Comparison of ENCODE assay signal across 8 mouse cellular contexts in genomic region chr15:86134941-86135783, GRCm38 (mm10). TPM values are rescaled to one million over a fixed set of nuclear protein-coding genes. Genes with fewer than 3 reads are reported as not detected.
DNase-seq lines count a peak whose midpoint lies in the region; ATAC-seq lines count a peak whose summit lies in the region.

No protein-coding gene starts in this region.

- no peak overlapping the region for H3K4me3 ChIP-seq in hindbrain, embryonic 16.5 days (ENCODE audit: low read length)

- 39% methylated on average over 18 of the region's 18 CpGs for WGBS in hindbrain, embryonic 16.5 days

- peak; percentile 66 for ATAC-seq in hindbrain, embryonic 16.5 days
- ATAC-seq in megakaryocyte, adult 5-6 weeks (ENCODE audit: poor library complexity, severe bottlenecking): peak; percentile 75

- no peaks in the 10 kb centered on the region for H3K27me3 ChIP-seq in hindbrain, embryonic 16.5 days (replicated peaks; ENCODE audit: control insufficient read depth, insufficient read depth, low read length)

- no peak overlapping the region for H3K4me2 ChIP-seq in hindbrain, embryonic 16.5 days (ENCODE audit: low read length)

- H3K27ac ChIP-seq in hindbrain, embryonic 16.5 days (ENCODE audit: low read depth, low read length): peak overlapping the region; percentile 67

- peaks cover 7% of the 10 kb centered on the region for H3K4me1 ChIP-seq in hindbrain, embryonic 16.5 days (ENCODE audit: control insufficient read depth, insufficient read depth, low read depth, low read length)

- no peak overlapping the region for H3K9ac ChIP-seq in hindbrain, embryonic 16.5 days (ENCODE audit: low read depth, low read length)

- peak; percentile 94 for DNase-seq in NIH3T3 (ENCODE audit: low read depth)
- peak; percentile 87 for DNase-seq in cerebellum, adult 8-10 months
- DNase-seq in frontal cortex, adult 2 months (ENCODE audit: extremely low spot score in 1 of 2, low spot score in 1 of 2): peak; percentile 64 to 95
- peak; percentile 83 to 84 for DNase-seq in layer of hippocampus, postnatal 36 days
- peak; percentile 81 for DNase-seq in right cerebral cortex, adult 18-20 months
- peak; percentile 55 for DNase-seq in urinary bladder, postnatal 10 days (ENCODE audit: low spot score)

- H3K36me3 ChIP-seq in hindbrain, embryonic 16.5 days (ENCODE audit: control insufficient read depth, insufficient read depth, low read length): peaks cover 38% of the 10 kb centered on the region

- no peaks in the 10 kb centered on the region for H3K9me3 ChIP-seq in hindbrain, embryonic 16.5 days (ENCODE audit: control insufficient read depth, low read length)

RNA-seq across cellular contexts. Expression of gene Cerk, which starts 50.8 kb away (rescaled TPM):
- 50.2 TPM in 2 replicates for polyA plus RNA-seq in frontal cortex, adult 2 months (2012; rRNA removed)
- 25.3 and 27.6 TPM in 2 replicates for polyA plus RNA-seq in hindbrain, embryonic 16.5 days (2015; fragmentation: Nextera tagmentation; extraction: Ambion mirVana)
- 10 to 100 TPM; 44.8 to 46.3 TPM for total RNA-seq in layer of hippocampus, postnatal 36 days (2021)
- total RNA-seq in megakaryocyte, adult 5-6 weeks (2015): 22.7 and 24.4 TPM in 2 replicates
- 35.4 and 41.2 TPM in 2 replicates for total RNA-seq in megakaryocyte, adult 5-6 weeks (2017)
